Mouse (Mus musculus): ENCODE data around the gene 1700001K19Rik. TPM values are rescaled to one million over a fixed set of nuclear protein-coding genes. Genes with fewer than 3 reads are reported as not detected.
"Not testable (repeated sequence)": the region's sequence is repeated elsewhere in the genome, so short reads cannot be mapped to it uniquely, and the experiment has no call there.

1700001K19Rik gene
- total RNA-seq (2021) = not detected
- long read RNA-seq, experiment 1 = 0 reads
- long read RNA-seq, experiment 2 = 0 reads

DNA sequence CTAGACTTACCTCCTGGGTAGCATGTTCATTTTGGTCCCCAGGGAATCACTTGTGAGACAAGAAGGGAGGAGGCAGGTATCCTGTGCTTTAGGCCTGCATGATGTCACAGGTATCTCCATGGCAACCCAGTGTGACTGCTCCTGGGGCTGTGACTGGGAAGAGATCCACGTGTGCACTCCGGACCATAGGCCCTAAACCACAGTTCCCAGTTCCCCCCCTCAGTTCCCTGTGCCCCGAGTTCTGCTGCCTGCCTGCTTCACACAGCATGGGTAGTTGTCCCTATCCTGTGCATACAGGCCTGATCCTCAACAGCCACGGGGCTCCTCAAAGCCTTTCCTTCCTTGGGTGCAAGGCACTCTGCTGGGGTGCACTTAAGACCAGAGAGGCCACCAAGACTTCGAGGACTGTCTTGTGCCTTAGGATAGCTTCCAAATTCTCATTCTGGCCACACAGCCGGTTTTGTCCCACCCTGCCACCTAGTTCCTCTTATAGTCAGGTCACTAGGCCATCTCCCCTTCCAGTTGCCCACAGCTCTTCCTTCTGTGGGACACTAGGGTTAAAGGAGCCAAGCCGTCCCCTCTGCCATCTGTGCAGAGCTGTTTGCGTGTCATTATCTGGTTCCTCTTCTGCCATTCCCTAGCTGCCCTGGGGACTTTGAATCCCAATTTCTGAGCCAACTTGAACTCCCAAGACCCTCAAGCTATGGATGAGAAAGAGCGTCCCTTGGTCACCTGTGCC is at the start of gene 1700001K19Rik:
Gene 1700001K19Rik (minus strand): TSS at position 59 of the 739 bp plus-strand sequence.
- TF ChIP-seq CTCF (conservative IDR thresholded peaks at IDR 0.05) = no peak
- H3K4me3 ChIP-seq = no peak within 1 kb of the TSS
- no peak for DNase-seq (ENCODE audit: low spot score in 2 of 2)
- H3K27ac ChIP-seq = no peak within 1 kb of the TSS

DNA sequence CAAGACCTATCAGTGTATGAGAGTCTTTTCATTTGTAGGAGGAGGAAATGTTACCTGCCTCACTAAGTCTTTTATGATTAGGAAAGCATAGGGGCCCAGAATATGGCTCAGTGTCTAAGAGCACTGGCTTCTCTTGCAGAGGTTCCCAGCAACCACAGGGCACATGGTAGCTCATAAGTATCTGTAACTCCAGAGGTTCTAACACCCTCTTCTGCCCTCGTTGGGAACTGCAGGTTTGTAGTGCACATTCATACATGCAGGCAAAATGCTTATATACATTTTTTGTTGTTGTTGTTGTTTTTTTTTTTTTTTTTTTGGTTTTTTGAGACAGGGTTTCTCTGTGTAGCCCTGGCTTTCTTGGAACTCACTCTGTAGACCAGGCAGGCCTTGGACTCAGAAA is 44.0 kb upstream of the 1700001K19Rik start:
- no peak for TF ChIP-seq CTCF (conservative IDR thresholded peaks at IDR 0.05)
- H3K27ac ChIP-seq = no peak overlapping the region
- no peak for DNase-seq (ENCODE audit: low spot score in 2 of 2)
- no peak overlapping the region for H3K4me3 ChIP-seq

DNA sequence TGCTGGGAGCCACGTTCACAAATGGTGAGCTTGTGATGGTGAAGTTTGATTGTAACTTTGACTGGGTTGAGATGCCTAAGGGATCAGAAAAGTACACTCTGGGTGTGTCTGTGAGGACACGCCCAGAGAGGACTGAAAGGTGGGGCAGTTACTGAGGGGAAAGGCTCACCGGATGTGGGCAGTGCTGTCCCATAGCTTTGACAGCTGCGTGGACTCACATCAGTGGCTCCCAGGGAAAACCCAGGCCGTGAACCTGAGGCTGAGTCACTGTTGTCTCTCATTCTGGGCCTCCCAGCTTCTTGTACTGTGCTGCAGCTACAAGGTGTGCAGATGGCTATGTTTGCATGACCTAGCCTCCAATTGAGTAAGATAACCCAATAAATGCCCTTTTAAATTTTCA is 43.1 kb upstream of the 1700001K19Rik start:
- TF ChIP-seq CTCF (conservative IDR thresholded peaks at IDR 0.05) = no peak
- no peak overlapping the region for H3K4me3 ChIP-seq
- DNase-seq (ENCODE audit: low spot score in 2 of 2) = no peak
- H3K27ac ChIP-seq = no peak overlapping the region

DNA sequence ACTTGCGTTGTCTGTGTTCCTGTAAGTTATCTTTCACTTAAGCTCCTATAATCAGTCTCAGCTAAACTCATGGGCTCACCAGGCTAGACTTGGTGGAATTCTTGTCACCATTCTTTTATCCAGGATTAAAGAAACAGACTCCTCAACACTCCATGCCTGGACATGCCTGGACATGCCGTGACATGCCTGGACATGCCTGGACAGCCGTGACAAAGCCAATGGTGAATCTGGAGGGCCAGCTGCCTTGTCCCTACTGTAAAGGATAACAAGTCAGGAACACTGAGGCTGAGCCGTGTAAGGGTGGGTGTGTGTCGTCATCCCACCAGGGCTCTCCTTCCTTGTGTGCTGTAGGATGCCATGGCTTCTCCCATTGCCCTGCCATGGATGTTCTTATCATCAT is 42.6 kb upstream of the 1700001K19Rik start:
- Histone ChIP-seq H3K4me3 (no peak overlapping the region), H3K27ac (no peak overlapping the region)
- DNase-seq (ENCODE audit: low spot score in 2 of 2) = no peak
- no peak for TF ChIP-seq CTCF (conservative IDR thresholded peaks at IDR 0.05)

DNA sequence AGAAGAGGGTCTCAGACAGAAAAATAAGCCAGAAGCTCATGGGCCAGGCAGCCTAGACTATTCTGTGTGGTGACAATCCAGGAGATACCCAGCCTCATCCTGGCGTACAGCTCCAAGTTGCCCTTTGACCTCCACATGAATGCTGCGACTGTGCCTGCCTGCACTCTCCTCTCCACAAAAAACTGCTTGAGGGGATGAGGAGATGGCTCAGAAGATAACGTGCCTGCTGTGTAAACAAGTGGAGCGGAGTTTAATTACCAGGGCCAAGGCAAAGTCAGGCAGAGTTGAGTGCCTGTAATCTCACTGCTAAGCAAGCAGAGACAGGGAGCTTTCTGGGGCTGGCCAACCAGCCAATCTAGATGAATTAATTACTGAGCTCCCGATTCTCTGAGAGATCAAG is 33.6 kb upstream of the 1700001K19Rik start:
- no peak for DNase-seq (ENCODE audit: low spot score in 2 of 2)
- Histone ChIP-seq H3K27ac (no peak overlapping the region), H3K4me3 (no peak overlapping the region)
- no peak for TF ChIP-seq CTCF (conservative IDR thresholded peaks at IDR 0.05)

DNA sequence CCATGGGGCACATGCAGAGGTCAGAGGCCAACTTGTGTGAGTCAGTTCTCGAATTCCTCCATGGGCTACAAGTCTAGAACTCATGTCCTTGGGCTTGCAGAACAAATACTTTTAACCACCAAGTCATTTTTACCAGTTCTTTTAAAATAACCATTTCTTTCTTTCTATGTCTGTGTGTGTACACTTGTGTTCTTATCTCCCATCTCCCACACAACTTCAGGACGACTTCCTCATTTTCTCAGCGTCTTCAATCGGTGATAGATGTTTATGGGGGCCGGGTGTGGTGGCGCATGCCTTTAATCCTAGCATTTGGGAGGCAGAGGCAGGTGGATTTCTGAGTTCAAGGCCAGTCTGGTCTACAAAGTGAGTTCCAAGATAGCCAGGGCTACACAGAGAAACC is 31.8 kb upstream of the 1700001K19Rik start:
- TF ChIP-seq CTCF (conservative IDR thresholded peaks at IDR 0.05) = no peak
- DNase-seq (ENCODE audit: low spot score in 2 of 2) = no peak
- H3K4me3 ChIP-seq = no peak overlapping the region
- H3K27ac ChIP-seq = no peak overlapping the region

DNA sequence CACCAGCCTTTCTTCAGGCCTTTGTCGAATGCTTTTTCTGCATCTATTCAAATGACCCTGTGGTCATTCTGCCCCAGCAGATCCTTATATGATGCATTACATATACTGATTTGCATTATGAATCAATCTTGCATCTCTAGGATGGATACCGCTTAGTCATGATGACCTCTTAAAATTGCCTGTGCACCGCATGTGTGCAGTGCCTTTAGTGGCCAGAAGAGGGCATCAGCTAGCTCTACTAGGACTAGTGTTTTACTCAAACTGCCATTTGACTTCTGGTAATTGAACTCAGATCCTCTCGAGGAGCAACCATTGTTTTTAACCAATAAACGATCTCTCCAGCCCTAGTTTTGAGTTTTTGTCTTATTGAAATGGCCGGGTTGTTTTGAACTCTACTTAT is 31.4 kb upstream of the 1700001K19Rik start:
- no peak for DNase-seq (ENCODE audit: low spot score in 2 of 2)
- Histone ChIP-seq H3K4me3 (no peak overlapping the region), H3K27ac (no peak overlapping the region)
- TF ChIP-seq CTCF (conservative IDR thresholded peaks at IDR 0.05) = peak; percentile 58

DNA sequence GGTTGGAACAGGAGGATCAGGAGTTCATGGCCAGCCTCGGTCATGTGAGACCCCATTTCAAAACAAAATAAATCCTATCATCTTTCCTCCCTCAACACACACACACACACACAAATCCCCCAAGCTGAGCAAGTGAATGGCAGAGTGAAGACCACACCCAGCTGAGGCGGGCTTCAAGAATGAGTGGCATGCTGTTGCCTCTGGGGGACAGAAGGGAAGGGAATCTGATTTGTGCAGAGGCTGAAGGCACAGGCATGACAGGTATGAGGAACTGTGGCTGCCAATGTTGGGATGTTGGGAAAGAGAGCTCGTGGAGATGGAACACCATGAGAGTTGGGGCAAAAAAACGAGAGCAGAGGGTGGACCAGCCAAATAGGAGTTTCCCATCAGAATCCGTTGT is 28.9 kb upstream of the 1700001K19Rik start:
- Histone ChIP-seq H3K4me3 (no peak overlapping the region), H3K27ac (no peak overlapping the region)
- no peak for DNase-seq (ENCODE audit: low spot score in 2 of 2)
- TF ChIP-seq CTCF (conservative IDR thresholded peaks at IDR 0.05) = no peak

DNA sequence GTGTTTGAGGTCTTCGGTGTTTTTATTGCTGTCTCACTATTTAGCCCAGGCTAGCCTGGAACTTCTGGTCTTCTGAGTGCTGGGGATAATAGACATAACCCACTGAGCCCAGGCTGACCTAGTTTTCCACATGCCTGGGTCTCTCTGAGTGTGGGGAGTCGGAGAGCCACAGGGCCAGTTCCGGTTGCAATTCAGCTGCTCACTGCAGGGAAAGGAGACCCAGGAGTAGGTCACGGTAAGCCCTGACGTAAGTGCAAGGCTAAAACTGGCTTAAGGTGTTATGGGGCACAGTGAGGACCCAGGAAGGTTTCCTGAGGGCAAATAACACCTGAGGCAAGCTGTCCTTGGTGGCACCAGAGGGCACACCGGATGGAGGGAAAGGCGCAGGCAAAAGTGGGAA is 25.0 kb upstream of the 1700001K19Rik start:
- no peak for TF ChIP-seq CTCF (conservative IDR thresholded peaks at IDR 0.05)
- no peak for DNase-seq (ENCODE audit: low spot score in 2 of 2)
- no peak overlapping the region for H3K27ac ChIP-seq
- H3K4me3 ChIP-seq = no peak overlapping the region

DNA sequence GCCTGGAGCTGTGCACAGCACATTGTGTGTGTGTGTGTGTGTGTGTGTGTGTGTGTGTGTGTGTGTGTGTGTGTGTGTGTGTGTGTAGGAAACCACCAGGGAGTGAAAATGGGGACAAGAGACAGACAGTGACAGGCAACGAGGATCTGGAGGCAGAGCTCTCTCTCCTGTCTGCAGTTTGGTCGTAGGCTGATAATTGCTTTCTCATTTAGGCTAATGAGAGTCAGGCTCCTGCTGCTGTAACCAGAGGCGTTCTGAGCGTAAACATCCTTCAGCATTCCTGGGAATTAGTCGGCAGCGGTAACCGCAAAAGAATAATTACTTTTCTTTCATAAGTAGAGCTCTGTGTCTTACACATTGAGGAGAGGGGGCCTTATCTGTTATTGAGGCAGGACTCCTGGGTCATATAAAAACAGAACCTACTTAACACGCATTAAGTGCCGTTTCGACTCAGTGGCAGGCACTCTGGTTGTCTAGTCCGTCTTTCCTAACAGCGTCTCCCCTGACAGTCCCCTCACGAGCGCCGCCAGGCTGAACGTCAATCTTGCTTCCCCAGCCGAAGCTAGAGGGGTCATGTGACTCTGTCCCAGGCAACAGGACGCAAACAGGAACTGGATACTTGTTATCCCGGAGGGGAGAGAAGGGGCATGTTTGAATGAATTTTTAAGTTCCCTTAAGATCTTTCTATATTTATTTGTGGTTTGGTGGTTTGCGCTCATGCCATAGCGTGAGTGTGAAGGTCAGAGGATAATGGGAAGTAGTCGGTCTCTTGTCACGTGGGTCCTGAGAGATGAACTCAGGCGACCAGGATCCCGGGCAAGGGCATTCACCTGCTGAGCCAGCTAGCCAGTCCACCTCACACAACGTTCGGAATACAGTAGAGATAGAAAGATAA is 24.2 kb upstream of the 1700001K19Rik start:
- DNase-seq (ENCODE audit: low spot score in 2 of 2) = peak; percentile 19 to 31
- Histone ChIP-seq H3K4me3 (peak overlapping the region; percentile 47), H3K27ac (peak overlapping the region; percentile 28)
- TF ChIP-seq CTCF (conservative IDR thresholded peaks at IDR 0.05) = peak; percentile 33

DNA sequence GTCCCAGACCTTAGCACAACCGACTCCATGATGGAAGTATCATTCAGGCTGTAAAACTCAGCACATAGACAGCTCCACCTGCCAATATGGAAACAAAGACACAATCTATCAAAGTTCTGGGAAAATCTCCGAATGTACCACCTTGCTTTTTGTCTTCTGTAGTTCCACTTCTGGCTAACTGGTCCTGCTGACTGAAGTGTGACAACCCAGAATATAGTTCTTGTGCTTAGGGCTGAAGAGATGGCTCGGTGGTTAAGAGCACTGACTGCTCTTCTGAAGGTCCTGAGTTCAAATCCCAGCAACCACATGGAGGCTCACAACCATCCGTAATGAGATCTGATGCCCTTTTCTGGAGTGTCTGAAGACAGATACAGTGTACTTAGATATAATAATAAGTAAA is 23.0 kb upstream of the 1700001K19Rik start:
- DNase-seq (ENCODE audit: low spot score in 2 of 2); H3K4me3 ChIP-seq; H3K27ac ChIP-seq: not testable (repeated sequence)

DNA sequence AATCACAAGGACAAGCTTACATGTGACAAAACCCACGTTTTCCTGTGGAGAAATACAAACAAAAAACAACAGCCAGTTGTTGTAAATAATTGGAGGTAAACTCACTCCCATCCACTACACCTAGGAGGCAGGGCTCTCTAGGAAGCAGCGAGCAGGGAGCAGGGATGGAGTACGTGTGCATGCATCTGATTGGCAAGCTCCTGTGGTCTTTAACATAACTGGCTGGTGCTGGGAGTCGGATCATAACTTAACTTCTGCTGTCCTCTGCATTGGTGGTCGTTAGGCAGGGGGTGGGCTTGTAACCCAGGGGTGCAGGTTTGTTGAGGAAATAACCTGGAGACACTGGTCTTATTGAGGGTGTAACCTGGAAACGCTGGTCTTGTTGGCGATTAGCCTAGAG is 21.3 kb upstream of the 1700001K19Rik start:
- no peak overlapping the region for H3K4me3 ChIP-seq
- H3K27ac ChIP-seq = no peak overlapping the region
- no peak for TF ChIP-seq CTCF (conservative IDR thresholded peaks at IDR 0.05)
- DNase-seq (ENCODE audit: low spot score in 2 of 2) = no peak

DNA sequence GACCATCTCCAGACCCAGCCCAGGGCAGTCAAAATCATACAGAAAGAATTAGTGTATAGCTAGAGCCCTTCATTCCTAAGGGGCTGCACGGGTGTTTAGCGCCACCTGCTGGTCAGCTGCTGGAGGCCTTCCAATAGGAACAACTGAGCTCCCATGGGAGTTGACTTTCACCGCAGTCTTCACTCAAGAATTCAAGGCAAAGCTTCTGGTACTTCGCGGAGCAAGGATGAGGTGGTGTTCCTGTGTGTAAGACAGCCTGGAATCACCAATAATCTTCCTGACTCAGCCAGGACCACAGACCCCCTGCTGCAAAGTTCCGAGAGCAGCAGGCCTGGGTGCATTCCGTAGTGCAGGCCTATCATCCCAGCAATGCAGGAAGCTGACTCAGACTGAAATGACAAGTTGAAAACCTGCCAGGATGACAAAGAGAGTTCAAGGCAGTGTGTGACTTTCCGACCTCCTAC is 20.6 kb upstream of the 1700001K19Rik start:
- no peak overlapping the region for H3K4me3 ChIP-seq
- peak; percentile 100 for TF ChIP-seq CTCF (conservative IDR thresholded peaks at IDR 0.05)
- H3K27ac ChIP-seq = no peak overlapping the region
- DNase-seq (ENCODE audit: low spot score in 2 of 2) = peak; percentile 73 to 89

All from layer of hippocampus, adult 2 months (tissue).